Mouse (Mus musculus): ENCODE data around the gene Gm14403.
"Not testable (repeated sequence)": the region's sequence is repeated elsewhere in the genome, so short reads cannot be mapped to it uniquely, and the experiment has no call there.

GRCm38 (mm10) chr2:177518960-177519359 lies 20.9 kb downstream of the Gm14403 start:
- TF ChIP-seq CTCF, EP300 (IDR thresholded peaks at IDR 0.05; ENCODE audit: low read depth): not testable (repeated sequence)

Measured in liver, embryonic 14.5 days (tissue).